Mouse (Mus musculus): ENCODE data around the gene Sec61b.

GRCm38 (mm10) chr4:47499121-47499545 lies 24.7 kb downstream of the Sec61b start:
- no peak for TF ChIP-seq CTCF (IDR thresholded peaks at IDR 0.05; ENCODE audit: low read depth, low read length)
- no peak for TF ChIP-seq POLR2A (IDR thresholded peaks at IDR 0.05; ENCODE audit: extremely low read depth, insufficient read depth, low read length)

Measured in liver, adult 2 months (tissue).